Mouse (Mus musculus) embryonic facial prominence, embryonic 14.5 days (tissue): Measurements from ENCODE around the gene Vezf1. TPM values are rescaled to one million over a fixed set of nuclear protein-coding genes. Genes with fewer than 3 reads are reported as not detected.
"Not testable (repeated sequence)": the region's sequence is repeated elsewhere in the genome, so short reads cannot be mapped to it uniquely, and the experiment has no call there.

Experiments
- ATAC-seq: fragments of 200-750 bp; cut with Nextera tagmentation; 2 replicates; pipeline ENCODE4 v1.8.0; 2017; ENCODE audit warnings: low read depth, moderate number of reproducible peaks, moderate TSS enrichment
- DNase-seq: peaks from one replicate; pipeline ENCODE4 v3.0.0-alpha.2; 2015; ENCODE audit warnings: low spot score
- H3K27ac ChIP-seq: fragments of 300-500 bp; sonication (generic); replicated peaks from 2 replicates; pipeline ENCODE4 v1.5.1; 2014; ENCODE audit warnings: low read depth, mild to moderate bottlenecking, low read length, moderate library complexity
- H3K27me3 ChIP-seq: fragments of 300-500 bp; sonication (generic); replicated peaks from 2 replicates; pipeline ENCODE4 v1.6.1; 2014; ENCODE audit warnings: low read length; ENCODE audit not compliant: control insufficient read depth, insufficient read depth
- H3K36me3 ChIP-seq: fragments of 300-500 bp; sonication (generic); 2 replicates; pipeline ENCODE4 v1.6.1; 2014; ENCODE audit warnings: low read length, mixed read lengths; ENCODE audit not compliant: control insufficient read depth, insufficient read depth
- H3K4me1 ChIP-seq: fragments of 300-500 bp; sonication (generic); 2 replicates; pipeline ENCODE4 v1.6.1; 2014; ENCODE audit warnings: antibody characterized with exemption, low read length; ENCODE audit not compliant: control insufficient read depth, insufficient read depth
- H3K4me2 ChIP-seq: fragments of 300-500 bp; sonication (generic); 2 replicates; pipeline ENCODE4 v1.6.1; 2014; ENCODE audit warnings: low read depth, mild to moderate bottlenecking, low read length, moderate library complexity, mixed read lengths
- H3K4me3 ChIP-seq: fragments of 300-500 bp; sonication (generic); 2 replicates; pipeline ENCODE4 v1.5.1; 2014; ENCODE audit warnings: low read depth, mild to moderate bottlenecking, low read length
- H3K9ac ChIP-seq: fragments of 300-500 bp; sonication (generic); 2 replicates; pipeline ENCODE4 v1.6.1; 2014; ENCODE audit warnings: low read depth, mild to moderate bottlenecking, low read length, moderate library complexity, mixed read lengths
- H3K9me3 ChIP-seq: fragments of 300-500 bp; sonication (generic); 2 replicates; pipeline ENCODE4 v1.6.1; 2016; ENCODE audit warnings: low read length; ENCODE audit not compliant: control insufficient read depth
- WGBS: fragments of 180-500 bp; shearing (Covaris S2); extraction: QIAGEN DNeasy Blood & Tissue Kit; methylation state at CpG from one replicate; pipeline ENCODE4 v1.1.7; 2014; 5-methylcytosine and 5-hydroxymethylcytosine counted together
- polyA plus RNA-seq: library from polyadenylated mRNA; unstranded; fragments of >200 nt; fragmentation: Nextera tagmentation; extraction: Ambion mirVana; gene quantifications from 2 replicates; pipeline ENCODE4 v1.2.1, GENCODE M21; 2014

The Vezf1 gene
- polyA plus RNA-seq, 1 experiment from 2014 or later, result 35.3 TPM

DNA sequence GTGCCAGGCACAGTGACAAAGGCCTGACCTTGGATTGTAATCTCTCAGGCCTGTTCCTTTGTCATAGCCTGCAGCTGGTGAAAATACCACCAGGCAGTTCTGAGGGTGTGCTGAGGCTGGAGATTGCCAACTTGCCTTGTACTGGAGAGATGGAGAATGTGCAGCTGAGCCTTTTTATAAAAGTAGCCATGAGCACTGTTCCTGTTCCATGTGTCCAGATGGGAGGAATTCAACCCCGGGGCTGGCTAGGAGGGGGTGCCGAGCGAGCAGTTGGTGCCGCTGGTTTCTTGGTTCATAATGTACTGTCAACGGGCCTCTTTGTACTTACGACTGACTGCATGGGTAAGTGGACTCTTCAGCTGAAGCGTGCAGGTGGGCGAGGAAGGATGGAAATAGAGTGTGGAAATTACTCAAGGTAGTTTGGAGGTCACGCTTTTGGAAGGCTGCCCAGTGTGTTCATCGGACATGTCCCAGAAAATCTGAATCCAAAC is 31.3 kb upstream of the Vezf1 start:
- no peaks in the 10 kb centered on the region for H3K27me3 ChIP-seq
- H3K36me3 ChIP-seq, result no peaks in the 10 kb centered on the region
- ATAC-seq (no peak), DNase-seq (no peak)
- H3K9me3 ChIP-seq, result no peaks in the 10 kb centered on the region
- H3K9ac ChIP-seq, result no peak overlapping the region
- no peaks in the 10 kb centered on the region for H3K4me1 ChIP-seq
- H3K27ac ChIP-seq, result no peak overlapping the region
- no peak overlapping the region for H3K4me3 ChIP-seq
- 75% methylated on average over 10 of the region's 10 CpGs for WGBS
- no peak overlapping the region for H3K4me2 ChIP-seq

DNA sequence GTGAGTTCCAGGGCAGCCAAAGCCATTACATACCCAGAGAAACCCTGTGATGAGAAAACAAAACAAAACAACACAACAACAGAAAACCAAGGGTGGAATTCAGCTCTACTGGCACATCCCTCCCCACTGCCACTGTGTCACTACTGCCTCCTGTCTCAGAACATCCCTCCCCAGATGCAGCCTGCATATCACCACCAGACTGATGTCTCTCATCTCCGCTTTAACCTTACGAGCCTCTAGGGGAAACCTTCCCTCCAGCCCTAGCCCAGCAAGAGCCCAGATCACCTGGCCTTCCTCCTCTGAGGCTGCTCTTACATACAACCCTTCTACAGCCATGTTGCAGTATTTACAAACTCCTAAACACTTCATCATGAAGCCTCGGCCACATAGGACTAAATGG is 30.7 kb upstream of the Vezf1 start:
- no peak for DNase-seq

DNA sequence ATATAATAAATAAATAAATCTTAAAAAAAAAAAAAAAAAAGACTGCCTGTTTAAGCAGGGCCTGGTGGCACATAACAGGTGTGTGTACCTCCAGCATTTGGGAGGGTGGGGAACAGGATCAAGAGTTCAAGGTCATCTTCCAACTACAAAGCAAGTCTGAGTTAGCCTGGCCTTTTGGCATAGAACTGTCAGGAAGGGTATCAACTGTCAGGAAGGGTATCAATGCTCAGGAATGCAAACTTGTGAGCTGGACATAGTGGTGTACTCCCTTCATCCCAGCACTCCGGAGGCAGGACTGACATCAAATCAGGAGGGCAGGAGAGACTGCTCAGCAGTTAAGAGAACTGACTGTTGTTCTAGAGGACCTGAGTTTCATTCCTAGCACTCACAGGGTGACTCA is 29.0 kb upstream of the Vezf1 start:
- ATAC-seq (no peak), DNase-seq (no peak)
- Histone ChIP-seq H3K27ac (no peak overlapping the region), H3K27me3 (no peaks in the 10 kb centered on the region), H3K9ac (no peak overlapping the region), H3K4me1 (no peaks in the 10 kb centered on the region), H3K4me3 (no peak overlapping the region), H3K9me3 (no peaks in the 10 kb centered on the region), H3K4me2 (no peak overlapping the region), H3K36me3 (no peaks in the 10 kb centered on the region)
- WGBS, result 87% methylated on average over 1 of the region's 1 CpGs

More for the DNA sequence above, 30.7 kb upstream of the Vezf1 start:
- no peak for ATAC-seq
- Histone ChIP-seq H3K27me3 (no peaks in the 10 kb centered on the region), H3K9ac (no peak overlapping the region), H3K4me3 (no peak overlapping the region), H3K36me3 (no peaks in the 10 kb centered on the region), H3K9me3 (no peaks in the 10 kb centered on the region), H3K27ac (no peak overlapping the region), H3K4me1 (no peaks in the 10 kb centered on the region), H3K4me2 (no peak overlapping the region)
- WGBS, result 78% methylated on average over 3 of the region's 3 CpGs

DNA sequence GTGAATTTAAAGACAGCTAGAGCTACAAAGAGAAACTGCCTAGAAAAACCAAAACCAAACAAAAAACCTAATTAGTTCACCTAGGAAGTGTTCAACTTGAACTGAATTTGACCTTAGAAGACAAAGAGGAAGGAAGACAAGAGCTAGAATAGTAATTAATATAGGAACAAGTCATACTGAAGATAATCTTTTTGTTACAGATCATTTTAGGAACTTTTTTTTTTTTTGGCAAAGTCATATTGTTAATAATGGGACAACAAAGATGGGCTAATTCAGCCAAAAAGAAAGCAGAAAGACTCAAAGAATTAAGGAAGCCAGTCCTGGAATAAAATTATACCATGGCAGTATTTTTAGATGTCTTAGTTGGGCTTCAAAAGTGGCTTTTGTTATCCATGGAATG is 23.8 kb upstream of the Vezf1 start:
- Histone ChIP-seq H3K27ac (no peak overlapping the region), H3K4me1 (peaks cover 7% of the 10 kb centered on the region), H3K36me3 (peaks cover 8% of the 10 kb centered on the region), H3K4me2 (no peak overlapping the region), H3K9me3 (no peaks in the 10 kb centered on the region), H3K4me3 (no peak overlapping the region), H3K27me3 (no peaks in the 10 kb centered on the region), H3K9ac (no peak overlapping the region)
- ATAC-seq, result no peak
- no peak for DNase-seq

DNA sequence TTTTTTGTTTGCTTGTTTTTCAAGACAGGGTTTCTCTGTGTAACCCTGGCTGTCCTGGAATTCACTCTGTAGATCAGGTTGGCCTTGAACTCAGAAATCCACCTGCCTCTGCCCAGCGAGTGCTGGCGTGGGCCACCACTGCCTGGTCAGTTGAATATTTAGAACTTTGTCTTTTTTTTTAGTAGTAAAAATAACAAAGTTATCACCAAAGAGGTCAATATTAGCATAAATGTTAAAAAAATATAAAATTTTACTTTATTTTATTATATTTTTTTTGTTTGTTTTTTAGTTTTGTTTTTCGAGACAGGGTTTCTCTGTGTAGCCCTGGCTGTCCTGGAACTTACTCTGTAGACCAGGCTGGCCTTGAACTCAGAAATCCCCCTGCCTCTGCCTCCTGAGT is 22.9 kb upstream of the Vezf1 start:
- not testable (repeated sequence) for H3K9me3 ChIP-seq, DNase-seq, ATAC-seq, H3K27ac ChIP-seq, H3K27me3 ChIP-seq, H3K4me3 ChIP-seq, H3K9ac ChIP-seq, H3K4me2 ChIP-seq
- Histone ChIP-seq H3K36me3 (peaks cover 16% of the 10 kb centered on the region), H3K4me1 (peaks cover 15% of the 10 kb centered on the region)
- WGBS, result 89% methylated on average over 3 of the region's 3 CpGs

DNA sequence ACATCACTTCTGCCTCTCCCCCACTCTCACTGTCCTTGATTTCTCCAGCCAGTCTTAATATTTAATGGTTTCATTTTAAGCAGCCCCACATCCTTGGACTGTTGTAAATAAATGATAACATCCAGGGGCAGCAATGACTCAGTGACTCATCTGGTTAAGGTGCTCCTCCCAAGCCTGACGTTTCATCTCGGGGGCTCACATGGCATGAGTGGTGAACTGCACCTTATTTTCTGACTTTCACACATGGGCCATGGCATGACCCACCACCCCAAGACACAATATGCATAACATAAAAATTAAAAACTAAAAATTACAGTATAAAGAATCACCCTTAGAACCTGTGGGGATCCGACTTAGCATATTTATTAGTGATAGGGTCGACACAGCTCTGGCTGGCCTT is 22.2 kb upstream of the Vezf1 start:
- H3K9me3 ChIP-seq, result no peaks in the 10 kb centered on the region
- 87% methylated on average over 4 of the region's 4 CpGs for WGBS
- H3K27ac ChIP-seq, result no peak overlapping the region
- no peaks in the 10 kb centered on the region for H3K27me3 ChIP-seq
- DNase-seq (no peak), ATAC-seq (no peak)
- H3K4me3 ChIP-seq, result no peak overlapping the region
- no peak overlapping the region for H3K9ac ChIP-seq
- H3K4me2 ChIP-seq, result no peak overlapping the region
- peaks cover 19% of the 10 kb centered on the region for H3K4me1 ChIP-seq
- H3K36me3 ChIP-seq, result peaks cover 22% of the 10 kb centered on the region

DNA sequence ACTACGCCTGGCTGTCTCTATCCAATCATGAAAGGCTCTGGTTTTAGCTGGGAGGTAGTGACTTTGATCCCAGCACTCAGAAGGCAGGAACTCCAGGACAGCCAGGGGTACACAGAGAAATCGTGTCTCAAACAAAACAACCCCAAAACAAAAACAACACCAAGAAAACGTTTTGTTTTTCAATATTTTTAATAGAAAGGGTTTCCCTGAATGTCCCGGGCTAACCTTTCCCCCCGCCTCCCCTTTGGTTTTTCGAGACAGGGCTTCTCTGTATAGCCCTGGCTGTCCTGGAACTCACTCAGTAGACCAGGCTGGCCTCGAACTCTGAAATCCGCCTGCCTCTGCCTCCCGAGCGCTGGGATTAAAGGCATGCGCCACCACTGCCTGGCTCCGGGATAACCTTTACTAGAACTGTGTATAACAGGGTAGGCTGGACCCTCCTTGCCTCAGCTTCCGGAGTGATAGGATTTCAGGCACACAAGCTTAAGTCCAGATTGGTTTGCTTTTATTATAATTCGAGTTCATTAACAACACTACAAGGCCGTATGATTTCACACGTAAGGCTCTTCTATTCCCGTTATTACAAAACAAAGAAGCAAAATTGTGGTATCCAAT is 21.6 kb upstream of the Vezf1 start:
- Histone ChIP-seq H3K4me2 (peak overlapping the region; percentile 65), H3K27ac (peak overlapping the region; percentile 100), H3K27me3 (no peaks in the 10 kb centered on the region), H3K4me3 (peak overlapping the region; percentile 93), H3K9ac (peak overlapping the region; percentile 98), H3K4me1 (peaks cover 19% of the 10 kb centered on the region), H3K9me3 (no peaks in the 10 kb centered on the region), H3K36me3 (peaks cover 26% of the 10 kb centered on the region)
- no peak for DNase-seq
- ATAC-seq, result no peak
- WGBS, result 64% methylated on average over 17 of the region's 17 CpGs

DNA sequence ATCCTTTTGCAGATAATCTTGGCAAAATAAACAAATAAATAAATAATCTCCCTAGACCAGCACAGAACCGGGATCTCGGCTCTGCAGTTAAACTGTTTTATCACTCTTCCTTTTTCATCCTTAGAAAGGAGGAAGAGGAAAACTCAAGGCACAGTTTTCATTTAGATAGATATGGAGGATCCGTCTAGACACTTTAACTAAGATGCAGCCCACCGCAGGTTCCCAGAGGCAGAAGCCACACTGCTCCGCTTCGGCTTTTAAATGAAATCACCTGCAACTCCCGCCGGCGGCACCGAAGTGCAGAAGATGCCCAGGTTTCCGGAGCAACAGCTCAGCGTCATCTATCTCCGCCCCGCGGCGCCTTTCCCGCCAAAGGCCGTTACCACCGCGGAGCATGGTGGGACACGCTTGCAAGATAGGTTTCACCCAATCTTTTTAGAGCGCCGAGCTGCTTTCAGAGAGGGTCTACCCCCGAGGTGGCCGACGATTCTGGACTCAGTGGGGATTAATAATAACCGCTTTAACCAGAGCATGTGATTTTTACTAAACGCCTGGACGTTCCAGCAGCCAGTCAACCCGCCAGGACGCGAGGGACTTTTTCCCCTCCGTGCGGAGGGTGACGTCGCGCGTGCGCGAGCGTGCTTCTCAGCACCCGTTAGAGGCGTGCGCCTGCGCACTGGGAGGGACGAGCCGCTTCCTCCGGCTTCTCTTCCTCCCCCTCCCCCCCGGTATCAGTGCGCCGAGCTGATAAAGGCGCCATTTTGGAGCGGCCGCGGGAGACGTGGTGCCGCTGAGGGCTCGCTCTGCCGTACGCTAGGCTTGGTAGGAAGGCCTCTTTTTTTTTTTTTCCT is 20.9 kb upstream of the Vezf1 start, which contains the start of gene Srsf1:
TSS of gene Srsf1 (plus strand) at position 430 of the 851 bp plus-strand sequence.
- peak; percentile 94 for ATAC-seq
- under 1% methylated on average over 46 of the region's 60 CpGs for WGBS
- H3K9ac ChIP-seq, result peak within 1 kb of the TSS; percentile 98

More for the DNA sequence above, 20.9 kb upstream of the Vezf1 start, which contains the start of gene Srsf1:
- Histone ChIP-seq H3K4me2 (peak within 1 kb of the TSS; percentile 83), H3K27ac (peak within 1 kb of the TSS; percentile 100), H3K4me1 (peaks cover 19% of the 10 kb centered on the region), H3K27me3 (no peaks in the 10 kb centered on the region), H3K4me3 (peak within 1 kb of the TSS; percentile 93), H3K9me3 (no peaks in the 10 kb centered on the region), H3K36me3 (peaks cover 30% of the 10 kb centered on the region)
- peak; percentile 99 for DNase-seq
